Mouse (Mus musculus): ENCODE results near the gene Espl1.

Gene Espl1

DNA sequence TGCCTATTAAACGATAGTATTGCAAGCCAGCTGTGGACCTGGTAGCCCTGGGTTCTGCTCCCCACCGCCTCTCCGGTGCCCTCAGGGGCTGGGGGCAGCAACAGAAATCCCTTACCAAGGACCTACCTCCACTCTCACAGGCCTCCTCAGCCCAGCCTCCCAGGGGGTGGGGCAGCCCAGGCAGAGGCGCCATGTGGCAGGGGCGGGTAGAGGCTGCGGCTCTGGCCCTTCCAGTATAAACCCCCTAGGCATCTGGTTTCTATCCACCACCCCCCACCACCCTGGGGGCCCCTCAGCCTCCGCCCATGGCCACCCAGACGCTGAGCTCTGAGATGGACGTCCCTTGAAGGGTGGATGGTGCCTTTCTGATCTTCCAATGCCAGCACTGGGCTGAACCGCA is 74.7 kb downstream of the Espl1 start:
- no peak for DNase-seq (ENCODE audit: low read depth, low spot score)
